Mouse (Mus musculus) liver, embryonic 14.5 days (tissue): ENCODE data around the gene Mpi. TPM values are rescaled to one million over a fixed set of nuclear protein-coding genes. Genes with fewer than 3 reads are reported as not detected.
A peak's percentile ranks its signal among the peaks of the same experiment; 100 is the strongest.

Experiments used
- ATAC-seq: fragments of 200-750 bp; cut with Nextera tagmentation; 2 replicates; pipeline ENCODE4 v1.8.0; 2017; ENCODE audit warnings: moderate number of reproducible peaks, mild to moderate bottlenecking, moderate library complexity; ENCODE audit not compliant: insufficient read depth
- DNase-seq, 3 experiments: peaks; one replicate each; pipeline ENCODE4 v3.0.0-alpha.2; 2012 to 2013; ENCODE audit warnings: low read depth in 3 of 3, low spot score in 3 of 3
- H3K27ac ChIP-seq: fragments of 300-500 bp; sonication (generic); 2 replicates; pipeline ENCODE4 v1.5.1; 2014; ENCODE audit warnings: moderate library complexity, mild to moderate bottlenecking, control low read depth, inconsistent platforms
- H3K27me3 ChIP-seq: fragments of 300-500 bp; sonication (generic); 2 replicates; pipeline ENCODE4 v1.6.1; 2014; ENCODE audit warnings: mild to moderate bottlenecking, low read length, moderate library complexity; ENCODE audit not compliant: control insufficient read depth, insufficient read depth
- H3K36me3 ChIP-seq: fragments of 300-500 bp; sonication (generic); replicated peaks from 2 replicates; pipeline ENCODE4 v1.6.1; 2014; ENCODE audit warnings: low read depth; ENCODE audit not compliant: control insufficient read depth, insufficient read depth
- H3K4me1 ChIP-seq, 2 experiments: fragments of 200-500 bp in 1 of 2; fragments of 300-500 bp in 1 of 2; sonication (generic) in 1 of 2; replicated peaks; 2 replicates each; pipeline ENCODE4 v1.6.1; 2012 to 2014; ENCODE audit warnings: antibody characterized with exemption in 1 of 2, inconsistent platforms in 1 of 2, low read length in 1 of 2; ENCODE audit not compliant: control insufficient read depth in 2 of 2, insufficient read depth in 2 of 2
- H3K4me2 ChIP-seq: fragments of 300-500 bp; sonication (generic); 2 replicates; pipeline ENCODE4 v1.6.1; 2014; ENCODE audit warnings: low read depth, mild to moderate bottlenecking, control low read depth, moderate library complexity
- H3K4me3 ChIP-seq, 2 experiments: fragments of 200-500 bp in 1 of 2; fragments of 300-500 bp in 1 of 2; sonication (generic) in 1 of 2; 2 replicates each; pipeline ENCODE4 v1.5.1; 2012 to 2014; ENCODE audit warnings: low read depth in 2 of 2, low read length in 2 of 2, mild to moderate bottlenecking in 2 of 2, control low read depth in 1 of 2, inconsistent platforms in 1 of 2, moderate library complexity in 1 of 2; ENCODE audit not compliant: insufficient read depth in 1 of 2
- H3K9ac ChIP-seq: fragments of 300-500 bp; sonication (generic); replicated peaks from 2 replicates; pipeline ENCODE4 v1.6.1; 2014; ENCODE audit warnings: mild to moderate bottlenecking, control low read depth, moderate library complexity
- H3K9me3 ChIP-seq: fragments of 300-500 bp; sonication (generic); 2 replicates; pipeline ENCODE4 v1.6.1; 2016; ENCODE audit warnings: low read length, mixed read lengths; ENCODE audit not compliant: control insufficient read depth
- CTCF ChIP-seq: IDR thresholded peaks from 2 replicates; pipeline ENCODE4 v1.5.1; 2016; ENCODE audit warnings: antibody characterized with exemption, low read depth, control low read depth
- EP300 ChIP-seq: IDR thresholded peaks from 2 replicates; pipeline ENCODE4 v1.6.1; 2016; ENCODE audit warnings: antibody characterized with exemption, low read depth
- WGBS: fragments of 180-500 bp; shearing (Covaris S2); extraction: QIAGEN DNeasy Blood & Tissue Kit; methylation state at CpG from one replicate; pipeline ENCODE4 v1.1.7; 2014; ENCODE audit not compliant: insufficient replicate concordance; 5-methylcytosine and 5-hydroxymethylcytosine counted together
- polyA plus RNA-seq, 2 experiments: library from polyadenylated mRNA; depleted of rRNA in 1 of 2; stranded (reverse) in 1 of 2; unstranded in 1 of 2; fragments of >200 nt; fragmentation: Nextera tagmentation in 1 of 2; extraction: Ambion mirVana in 1 of 2; gene quantifications; 2 replicates each; pipeline versions ENCODE4 v1.2.1 to v1.2.3; 2012 to 2014

The Mpi gene
- polyA plus RNA-seq, 2 experiments = 6.7 to 8.1 TPM

- H3K9ac ChIP-seq = no peak overlapping the region
- H3K27me3 ChIP-seq = peaks cover 72% of the 10 kb centered on the region
- ATAC-seq = no peak
- no peaks in the 10 kb centered on the region for H3K36me3 ChIP-seq
- peaks cover 12 to 15% of the 10 kb centered on the region in 2 experiments for H3K4me1 ChIP-seq
- 5% methylated on average over 23 of the region's 23 CpGs for WGBS
- 0 out of 4 replicates have a peak overlapping the region, but pooled peaks of 1 of the 2 experiments have one; percentile 42 for H3K4me3 ChIP-seq
- H3K9me3 ChIP-seq = no peaks in the 10 kb centered on the region
- no peak overlapping the region for H3K27ac ChIP-seq
- TF ChIP-seq EP300 (no peak), CTCF (no peak)
- no peak overlapping the region for H3K4me2 ChIP-seq
- DNase-seq = no peak
Measured at GRCm38 (mm10) chr9:57502911-57503621, 49.5 kb downstream of the Mpi start.

- H3K4me3 ChIP-seq = no peak overlapping the region
- H3K9ac ChIP-seq = no peak overlapping the region
- WGBS = 2% methylated on average over 20 of the region's 20 CpGs
- peaks cover 12 to 16% of the 10 kb centered on the region in 2 experiments for H3K4me1 ChIP-seq
- no peak overlapping the region for H3K4me2 ChIP-seq
- TF ChIP-seq EP300 (no peak), CTCF (no peak)
- no peaks in the 10 kb centered on the region for H3K36me3 ChIP-seq
- ATAC-seq (no peak), DNase-seq (no peak)
- peaks cover 73% of the 10 kb centered on the region for H3K27me3 ChIP-seq
- H3K9me3 ChIP-seq = no peaks in the 10 kb centered on the region
- no peak overlapping the region for H3K27ac ChIP-seq
Measured at GRCm38 (mm10) chr9:57501861-57502260, 50.7 kb downstream of the Mpi start.

GRCm38 (mm10) chr9:57501452-57501851 is 51.1 kb downstream of the Mpi start:
- TF ChIP-seq CTCF (no peak), EP300 (no peak)
- H3K27me3 ChIP-seq = peaks cover 71% of the 10 kb centered on the region
- no peak overlapping the region for H3K4me2 ChIP-seq
- DNase-seq (no peak), ATAC-seq (no peak)
- peaks cover 10 to 15% of the 10 kb centered on the region in 2 experiments for H3K4me1 ChIP-seq
- H3K9ac ChIP-seq = no peak overlapping the region
- no peaks in the 10 kb centered on the region for H3K9me3 ChIP-seq
- H3K27ac ChIP-seq = no peak overlapping the region
- H3K4me3 ChIP-seq = no peak overlapping the region
- H3K36me3 ChIP-seq = no peaks in the 10 kb centered on the region
- WGBS = 13% methylated on average over 13 of the region's 13 CpGs

GRCm38 (mm10) chr9:57498536-57498935 is 54.0 kb downstream of the Mpi start:
- H3K27ac ChIP-seq = no peak overlapping the region
- H3K9me3 ChIP-seq = no peaks in the 10 kb centered on the region
- no peak overlapping the region for H3K4me2 ChIP-seq
- no peaks in the 10 kb centered on the region for H3K36me3 ChIP-seq
- no peak overlapping the region for H3K9ac ChIP-seq
- TF ChIP-seq EP300 (no peak), CTCF (no peak)
- H3K4me1 ChIP-seq = 0 out of 4 replicates have a peak, but pooled peaks cover 0 to 1% of the 10 kb centered on the region in 2 experiments
- no peak overlapping the region for H3K4me3 ChIP-seq
- DNase-seq (no peak), ATAC-seq (no peak)
- 57% methylated on average over 7 of the region's 7 CpGs for WGBS
- H3K27me3 ChIP-seq = peaks cover 47% of the 10 kb centered on the region

- ATAC-seq = no peak
- Histone ChIP-seq H3K4me1 (0 out of 4 replicates have a peak, but pooled peaks cover 0 to 1% of the 10 kb centered on the region in 2 experiments), H3K9ac (no peak overlapping the region), H3K4me3 (no peak overlapping the region), H3K27ac (no peak overlapping the region), H3K36me3 (no peaks in the 10 kb centered on the region), H3K4me2 (no peak overlapping the region), H3K27me3 (peaks cover 34% of the 10 kb centered on the region), H3K9me3 (no peaks in the 10 kb centered on the region)
- TF ChIP-seq CTCF = no peak
- TF ChIP-seq EP300 = no peak
- no peak for DNase-seq
- 42% methylated on average over 5 of the region's 5 CpGs for WGBS
Measured at GRCm38 (mm10) chr9:57497236-57497635, 55.3 kb downstream of the Mpi start.
